10 mouse cellular contexts compared by ENCODE assay signal in the genomic region with DNA sequence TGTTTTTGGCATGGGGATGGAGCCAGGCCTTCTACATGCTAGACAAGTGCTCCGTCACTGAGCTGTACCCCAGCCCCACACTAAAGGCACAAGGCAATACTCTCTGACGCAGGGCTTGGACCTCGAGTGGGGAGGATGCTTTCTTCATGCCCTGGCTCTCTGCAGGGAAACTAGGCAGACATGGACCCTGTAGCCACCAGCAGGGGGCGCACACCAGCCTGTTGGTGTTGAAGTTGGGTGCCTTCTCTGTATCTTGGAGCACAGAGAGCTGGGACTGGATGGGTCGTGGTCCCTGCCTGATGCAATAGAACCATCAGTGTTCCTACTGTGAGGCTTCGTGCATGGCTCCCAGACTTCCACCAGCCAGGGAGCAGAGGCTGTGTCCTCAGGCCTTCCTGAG. TPM values are rescaled to one million over a fixed set of nuclear protein-coding genes. Genes with fewer than 3 reads are reported as not detected.
DNase-seq lines count a peak whose midpoint lies in the region; ATAC-seq and TF ChIP-seq lines count a peak whose summit lies in the region.
"Had no signal": no experiment of that assay in that cellular context is flagged by ENCODE, and none has a peak within 500 bp of the region (broad histone marks: within the 10 kb centered on the region; RNA-seq: fewer than 3 reads in every experiment).

No protein-coding gene starts in this region.

- peaks cover 41% of the 10 kb centered on the region for H3K36me3 ChIP-seq in heart, postnatal 0 days (replicated peaks; ENCODE audit: control insufficient read depth, insufficient read depth, low read length)
- H3K36me3 ChIP-seq in embryonic facial prominence, embryonic 11.5 days (replicated peaks; ENCODE audit: control insufficient read depth, insufficient read depth, low read depth, low read length), result no peaks in the 10 kb centered on the region

- H3K9me3 ChIP-seq in heart, postnatal 0 days (replicated peaks; ENCODE audit: control insufficient read depth, low read length), result no peaks in the 10 kb centered on the region
- no peaks in the 10 kb centered on the region for H3K9me3 ChIP-seq in embryonic facial prominence, embryonic 11.5 days (replicated peaks; ENCODE audit: control insufficient read depth, low read length)
- H3K9me3 ChIP-seq: embryonic facial prominence, embryonic 12.5 days; limb, embryonic 15.5 days had no signal

- H3K4me1 ChIP-seq in heart, postnatal 0 days (ENCODE audit: control insufficient read depth, insufficient read depth), result no peaks in the 10 kb centered on the region
- H3K4me1 ChIP-seq in embryonic facial prominence, embryonic 11.5 days (ENCODE audit: control insufficient read depth, insufficient read depth, low read length), result no peaks in the 10 kb centered on the region
- H3K4me1 ChIP-seq: embryonic facial prominence, embryonic 12.5 days; limb, embryonic 15.5 days had no signal

- TF ChIP-seq CTCF in heart, postnatal 0 days (IDR thresholded peaks at IDR 0.05; ENCODE audit: low read depth), result peak; percentile 64

- no peaks in the 10 kb centered on the region for H3K27me3 ChIP-seq in heart, postnatal 0 days (ENCODE audit: control insufficient read depth, insufficient read depth, low read length)
- H3K27me3 ChIP-seq in embryonic facial prominence, embryonic 11.5 days (ENCODE audit: control insufficient read depth, insufficient read depth, low read length), result no peaks in the 10 kb centered on the region
- H3K27me3 ChIP-seq: embryonic facial prominence, embryonic 12.5 days; limb, embryonic 15.5 days had no signal

- 0 out of 2 replicates have a peak, but pooled peaks have one; percentile 24 for ATAC-seq in heart, postnatal 0 days (ENCODE audit: insufficient read depth, low read depth)
- ATAC-seq in embryonic facial prominence, embryonic 11.5 days (replicated peaks; ENCODE audit: insufficient number of reproducible peaks, low FRiP score, low TSS enrichment, low read depth), result no peak
- peak; percentile 75 for ATAC-seq in megakaryocyte progenitor cell, adult 5-6 weeks (replicated peaks; ENCODE audit: poor library complexity)

- H3K4me3 ChIP-seq in heart, postnatal 0 days (ENCODE audit: low read depth, low read length), result no peak overlapping the region
- no peak overlapping the region for H3K4me3 ChIP-seq in embryonic facial prominence, embryonic 11.5 days (ENCODE audit: low read depth, low read length)
- H3K4me3 ChIP-seq: embryonic facial prominence, embryonic 12.5 days; limb, embryonic 15.5 days had no signal

- no peak overlapping the region for H3K4me2 ChIP-seq in heart, postnatal 0 days (ENCODE audit: low read depth, low read length)
- no peak overlapping the region for H3K4me2 ChIP-seq in embryonic facial prominence, embryonic 11.5 days (ENCODE audit: low read depth, low read length)
- H3K4me2 ChIP-seq: embryonic facial prominence, embryonic 12.5 days; limb, embryonic 15.5 days had no signal

- H3K27ac ChIP-seq in heart, postnatal 0 days (ENCODE audit: low read depth), result no peak overlapping the region
- no peak overlapping the region for H3K27ac ChIP-seq in embryonic facial prominence, embryonic 11.5 days (replicated peaks; ENCODE audit: low read depth, low read length)
- H3K27ac ChIP-seq: embryonic facial prominence, embryonic 12.5 days; limb, embryonic 15.5 days had no signal

- TF ChIP-seq EP300 in heart, postnatal 0 days (IDR thresholded peaks at IDR 0.05; ENCODE audit: low read depth), result no peak

- WGBS in heart, postnatal 0 days, result 43% methylated on average over 6 of the region's 6 CpGs
- 48% methylated on average over 6 of the region's 6 CpGs for WGBS in embryonic facial prominence, embryonic 11.5 days

- no peak overlapping the region for H3K9ac ChIP-seq in heart, postnatal 0 days (replicated peaks; ENCODE audit: low read depth, low read length)
- no peak overlapping the region for H3K9ac ChIP-seq in embryonic facial prominence, embryonic 11.5 days (replicated peaks; ENCODE audit: low read length)
- H3K9ac ChIP-seq: embryonic facial prominence, embryonic 12.5 days; limb, embryonic 15.5 days had no signal

- DNase-seq in heart, postnatal 0 days (ENCODE audit: low spot score), result no peak
- no peak for DNase-seq in heart, adult 9 months (ENCODE audit: low spot score in 2 of 2)
- DNase-seq in CD4-positive, CD25-positive, alpha-beta regulatory T cell, adult 2 months (ENCODE audit: low read depth, low spot score), result peak; percentile 77
- peak; percentile 78 for DNase-seq in adrenal gland, postnatal 14 days
- DNase-seq in embryonic facial prominence, embryonic 11.5 days (ENCODE audit: low spot score), result peak; percentile 59
- DNase-seq in kidney, postnatal 25 days, result peak; percentile 56 to 70
- peak; percentile 58 for DNase-seq in thymus, postnatal 0 days (ENCODE audit: low spot score)

RNA-seq across cellular contexts. Expression of gene Man2b2, which starts 10.3 kb away (rescaled TPM):
- 18.0 and 33.2 TPM in 2 replicates for total RNA-seq in heart, postnatal 0 days (2014; rRNA removed; ENCODE audit: low replicate concordance)
- 10.0 and 11.0 TPM in 2 replicates for polyA plus RNA-seq in heart, postnatal 0 days (2015; fragmentation: Nextera tagmentation; extraction: Ambion mirVana)
- 39.1 and 41.4 TPM in 2 replicates for total RNA-seq in adrenal gland, postnatal 14 days (2021)
- polyA plus RNA-seq in embryonic facial prominence, embryonic 11.5 days (2014; fragmentation: Nextera tagmentation; extraction: Ambion mirVana), result 7.7 and 9.1 TPM in 2 replicates
- 35.2 and 37.6 TPM in 2 replicates for total RNA-seq in megakaryocyte progenitor cell, adult 5-6 weeks (2015)
- 17.9 and 19.4 TPM in 2 replicates for total RNA-seq in megakaryocyte progenitor cell, adult 5-6 weeks (2017)
- 15.4 and 15.6 TPM in 2 replicates for polyA plus RNA-seq in thymus, postnatal 0 days (2015; fragmentation: Nextera tagmentation; extraction: Ambion mirVana)

RNA-seq across cellular contexts. Expression of gene Mrfap1, which starts 23.6 kb away (rescaled TPM):
- 222 and 245 TPM in 2 replicates for total RNA-seq in heart, postnatal 0 days (2014; rRNA removed; ENCODE audit: low replicate concordance)
- 247 and 260 TPM in 2 replicates for polyA plus RNA-seq in heart, postnatal 0 days (2015; fragmentation: Nextera tagmentation; extraction: Ambion mirVana)
- total RNA-seq in adrenal gland, postnatal 14 days (2021), result 550 and 571 TPM in 2 replicates
- 768 and 796 TPM in 2 replicates for polyA plus RNA-seq in embryonic facial prominence, embryonic 11.5 days (2014; fragmentation: Nextera tagmentation; extraction: Ambion mirVana)
- total RNA-seq in megakaryocyte progenitor cell, adult 5-6 weeks (2015), result 230 and 234 TPM in 2 replicates
- 325 and 344 TPM in 2 replicates for total RNA-seq in megakaryocyte progenitor cell, adult 5-6 weeks (2017)
- polyA plus RNA-seq in thymus, postnatal 0 days (2015; fragmentation: Nextera tagmentation; extraction: Ambion mirVana), result 322 and 329 TPM in 2 replicates

RNA-seq across cellular contexts. Expression of gene Ppp2r2c, which starts 48.2 kb away (rescaled TPM):
- 0.12 TPM in 1 of 2 replicates, not detected in the other for total RNA-seq in heart, postnatal 0 days (2014; rRNA removed; ENCODE audit: low replicate concordance)
- 0.04 TPM in 1 of 2 replicates, not detected in the other for polyA plus RNA-seq in heart, postnatal 0 days (2015; fragmentation: Nextera tagmentation; extraction: Ambion mirVana)
- 6.5 and 8.9 TPM in 2 replicates for total RNA-seq in adrenal gland, postnatal 14 days (2021)
- 1.2 and 1.4 TPM in 2 replicates for polyA plus RNA-seq in embryonic facial prominence, embryonic 11.5 days (2014; fragmentation: Nextera tagmentation; extraction: Ambion mirVana)
- not detected in 2 replicates for total RNA-seq in megakaryocyte progenitor cell, adult 5-6 weeks (2015)
- total RNA-seq in megakaryocyte progenitor cell, adult 5-6 weeks (2017), result not detected in 2 replicates
- 0.04 TPM in 1 of 2 replicates, not detected in the other for polyA plus RNA-seq in thymus, postnatal 0 days (2015; fragmentation: Nextera tagmentation; extraction: Ambion mirVana)

Comparison
In these comparisons a context has a peak if more than half of its experiments do, and no peak if none do; other contexts are left out.
1. DNase-seq: peak in CD4-positive, CD25-positive, alpha-beta regulatory T cell, adult 2 months (single experiment), adrenal gland, postnatal 14 days (single experiment), embryonic facial prominence, embryonic 11.5 days (single experiment), kidney, postnatal 25 days (2 of 2) and thymus, postnatal 0 days (single experiment); none in heart, postnatal 0 days (single experiment) and heart, adult 9 months (0 of 2).